Mouse (Mus musculus) thymus, postnatal 4 days (tissue): ENCODE measurements around the gene Aspg.

Experiments
- DNase-seq: peaks from one replicate; pipeline ENCODE4 v3.0.0; 2021

The Aspg gene

GRCm38 (mm10) chr12:112153597-112153996 is 47.1 kb downstream of the Aspg start:
- DNase-seq, result no peak

- no peak for DNase-seq
Measured at GRCm38 (mm10) chr12:112154476-112154875, 48.0 kb downstream of the Aspg start.

GRCm38 (mm10) chr12:112155218-112156051 is 49.0 kb downstream of the Aspg start:
- DNase-seq, result no peak

- DNase-seq, result no peak
Measured at GRCm38 (mm10) chr12:112156804-112157203, 50.3 kb downstream of the Aspg start.

- no peak for DNase-seq
Measured at GRCm38 (mm10) chr12:112158246-112158645, 51.8 kb downstream of the Aspg start.

- no peak for DNase-seq
Measured at GRCm38 (mm10) chr12:112158784-112159183, 52.3 kb downstream of the Aspg start.

GRCm38 (mm10) chr12:112163981-112164839 is 57.7 kb downstream of the Aspg start:
- no peak for DNase-seq

- no peak for DNase-seq
Measured at GRCm38 (mm10) chr12:112164840-112165219, 58.4 kb downstream of the Aspg start.

- DNase-seq, result no peak
Measured at GRCm38 (mm10) chr12:112169240-112169639, 62.8 kb downstream of the Aspg start.

GRCm38 (mm10) chr12:112170671-112171574 is 64.4 kb downstream of the Aspg start:
- DNase-seq, result no peak

- DNase-seq, result no peak
Measured at GRCm38 (mm10) chr12:112171657-112172056, 65.2 kb downstream of the Aspg start.

- no peak for DNase-seq
Measured at GRCm38 (mm10) chr12:112172214-112172613, 65.7 kb downstream of the Aspg start.
